Mouse (Mus musculus) limb, embryonic 14.5 days (tissue): Measurements from ENCODE around the gene Olfr250. TPM values are rescaled to one million over a fixed set of nuclear protein-coding genes. Genes with fewer than 3 reads are reported as not detected.

Source experiments
- polyA plus RNA-seq, 2 experiments: library from polyadenylated mRNA; depleted of rRNA in 1 of 2; stranded (reverse) in 1 of 2; unstranded in 1 of 2; fragments of >200 nt; fragmentation: Nextera tagmentation in 1 of 2; extraction: Ambion mirVana in 1 of 2; gene quantifications; 2 replicates each; pipeline versions ENCODE4 v1.2.1 to v1.2.3; 2012 to 2014

The Olfr250 gene
- polyA plus RNA-seq, 2 experiments, result not detected

Other genes starting within 250 kb of the Olfr250 start
- not detected in 2 replicates for gene Olfr890, start 224.4 kb upstream of the Olfr250 start, polyA plus RNA-seq (2012; rRNA removed)
- gene Olfr890, start 224.4 kb upstream of the Olfr250 start, polyA plus RNA-seq (2014; fragmentation: Nextera tagmentation; extraction: Ambion mirVana), result not detected in 2 replicates
- gene Olfr891, start 186.1 kb upstream of the Olfr250 start, polyA plus RNA-seq (2012; rRNA removed), result not detected in 2 replicates
- not detected in 2 replicates for gene Olfr891, start 186.1 kb upstream of the Olfr250 start, polyA plus RNA-seq (2014; fragmentation: Nextera tagmentation; extraction: Ambion mirVana)
- gene Olfr893, start 158.5 kb upstream of the Olfr250 start, polyA plus RNA-seq (2012; rRNA removed), result 0.19 and 0.27 TPM in 2 replicates
- 0.25 TPM in 1 of 2 replicates, not detected in the other for gene Olfr893, start 158.5 kb upstream of the Olfr250 start, polyA plus RNA-seq (2014; fragmentation: Nextera tagmentation; extraction: Ambion mirVana)
- gene Olfr894, start 148.8 kb upstream of the Olfr250 start, polyA plus RNA-seq (2012; rRNA removed), result 0.01 TPM in 1 of 2 replicates, not detected in the other
- not detected in 2 replicates for gene Olfr894, start 148.8 kb upstream of the Olfr250 start, polyA plus RNA-seq (2014; fragmentation: Nextera tagmentation; extraction: Ambion mirVana)
- gene Olfr143, start 114.1 kb upstream of the Olfr250 start, polyA plus RNA-seq (2012; rRNA removed), result 0.03 and 0.04 TPM in 2 replicates
- not detected in 2 replicates for gene Olfr143, start 114.1 kb upstream of the Olfr250 start, polyA plus RNA-seq (2014; fragmentation: Nextera tagmentation; extraction: Ambion mirVana)
- gene Olfr895, start 99.0 kb upstream of the Olfr250 start, polyA plus RNA-seq (2012; rRNA removed), result 0.09 TPM in 1 of 2 replicates, not detected in the other
- not detected in 2 replicates for gene Olfr895, start 99.0 kb upstream of the Olfr250 start, polyA plus RNA-seq (2014; fragmentation: Nextera tagmentation; extraction: Ambion mirVana)
- not detected in 2 replicates for gene Olfr896-ps1, start 75.8 kb upstream of the Olfr250 start, polyA plus RNA-seq (2012; rRNA removed)
- not detected in 2 replicates for gene Olfr896-ps1, start 75.8 kb upstream of the Olfr250 start, polyA plus RNA-seq (2014; fragmentation: Nextera tagmentation; extraction: Ambion mirVana)
- not detected in 2 replicates for gene Olfr25, start 37.8 kb upstream of the Olfr250 start, polyA plus RNA-seq (2012; rRNA removed)
- not detected in 2 replicates for gene Olfr25, start 37.8 kb upstream of the Olfr250 start, polyA plus RNA-seq (2014; fragmentation: Nextera tagmentation; extraction: Ambion mirVana)
- gene Olfr898, start 18.5 kb upstream of the Olfr250 start, polyA plus RNA-seq (2012; rRNA removed), result not detected in 2 replicates
- gene Olfr898, start 18.5 kb upstream of the Olfr250 start, polyA plus RNA-seq (2014; fragmentation: Nextera tagmentation; extraction: Ambion mirVana), result not detected in 2 replicates
- not detected in 2 replicates for gene Olfr251, start 10.2 kb downstream of the Olfr250 start, polyA plus RNA-seq (2012; rRNA removed)
- not detected in 2 replicates for gene Olfr251, start 10.2 kb downstream of the Olfr250 start, polyA plus RNA-seq (2014; fragmentation: Nextera tagmentation; extraction: Ambion mirVana)
- gene Olfr147, start 34.8 kb downstream of the Olfr250 start, polyA plus RNA-seq (2012; rRNA removed), result not detected in 2 replicates
- not detected in 2 replicates for gene Olfr147, start 34.8 kb downstream of the Olfr250 start, polyA plus RNA-seq (2014; fragmentation: Nextera tagmentation; extraction: Ambion mirVana)
- gene Olfr901, start 62.6 kb downstream of the Olfr250 start, polyA plus RNA-seq (2012; rRNA removed), result not detected in 2 replicates
- not detected in 2 replicates for gene Olfr901, start 62.6 kb downstream of the Olfr250 start, polyA plus RNA-seq (2014; fragmentation: Nextera tagmentation; extraction: Ambion mirVana)
- not detected in 2 replicates for gene Olfr902, start 80.8 kb downstream of the Olfr250 start, polyA plus RNA-seq (2012; rRNA removed)
- gene Olfr902, start 80.8 kb downstream of the Olfr250 start, polyA plus RNA-seq (2014; fragmentation: Nextera tagmentation; extraction: Ambion mirVana), result not detected in 2 replicates
- gene Olfr904, start 96.2 kb downstream of the Olfr250 start, polyA plus RNA-seq (2012; rRNA removed), result not detected in 2 replicates
- gene Olfr904, start 96.2 kb downstream of the Olfr250 start, polyA plus RNA-seq (2014; fragmentation: Nextera tagmentation; extraction: Ambion mirVana), result not detected in 2 replicates
- gene Olfr905, start 104.2 kb downstream of the Olfr250 start, polyA plus RNA-seq (2012; rRNA removed), result not detected in 2 replicates
- gene Olfr905, start 104.2 kb downstream of the Olfr250 start, polyA plus RNA-seq (2014; fragmentation: Nextera tagmentation; extraction: Ambion mirVana), result not detected in 2 replicates
- not detected in 2 replicates for gene Olfr906, start 120.2 kb downstream of the Olfr250 start, polyA plus RNA-seq (2012; rRNA removed)
- gene Olfr906, start 120.2 kb downstream of the Olfr250 start, polyA plus RNA-seq (2014; fragmentation: Nextera tagmentation; extraction: Ambion mirVana), result not detected in 2 replicates
- gene Olfr907, start 128.9 kb downstream of the Olfr250 start, polyA plus RNA-seq (2012; rRNA removed), result not detected in 2 replicates
- not detected in 2 replicates for gene Olfr907, start 128.9 kb downstream of the Olfr250 start, polyA plus RNA-seq (2014; fragmentation: Nextera tagmentation; extraction: Ambion mirVana)
- not detected in 2 replicates for gene Olfr911-ps1, start 154.7 kb downstream of the Olfr250 start, polyA plus RNA-seq (2012; rRNA removed)
- not detected in 2 replicates for gene Olfr911-ps1, start 154.7 kb downstream of the Olfr250 start, polyA plus RNA-seq (2014; fragmentation: Nextera tagmentation; extraction: Ambion mirVana)
- not detected in 2 replicates for gene Olfr910, start 171.0 kb downstream of the Olfr250 start, polyA plus RNA-seq (2012; rRNA removed)
- not detected in 2 replicates for gene Olfr910, start 171.0 kb downstream of the Olfr250 start, polyA plus RNA-seq (2014; fragmentation: Nextera tagmentation; extraction: Ambion mirVana)
- gene Olfr912, start 213.3 kb downstream of the Olfr250 start, polyA plus RNA-seq (2012; rRNA removed), result not detected in 2 replicates
- gene Olfr912, start 213.3 kb downstream of the Olfr250 start, polyA plus RNA-seq (2014; fragmentation: Nextera tagmentation; extraction: Ambion mirVana), result not detected in 2 replicates
- not detected in 2 replicates for gene Olfr913, start 225.9 kb downstream of the Olfr250 start, polyA plus RNA-seq (2012; rRNA removed)
- not detected in 2 replicates for gene Olfr913, start 225.9 kb downstream of the Olfr250 start, polyA plus RNA-seq (2014; fragmentation: Nextera tagmentation; extraction: Ambion mirVana)
- not detected in 2 replicates for gene Olfr914, start 238.2 kb downstream of the Olfr250 start, polyA plus RNA-seq (2012; rRNA removed)
- gene Olfr914, start 238.2 kb downstream of the Olfr250 start, polyA plus RNA-seq (2014; fragmentation: Nextera tagmentation; extraction: Ambion mirVana), result not detected in 2 replicates